Mouse (Mus musculus) liver, postnatal 0 days (tissue): ENCODE results near the gene Ralgps1.

Experiments used
- CTCF ChIP-seq: sonication (generic); IDR thresholded peaks from 2 replicates; pipeline ENCODE4 v1.5.1; 2016; ENCODE audit warnings: antibody characterized with exemption, low read depth
- EP300 ChIP-seq: IDR thresholded peaks from 2 replicates; pipeline ENCODE4 v1.6.1; 2016; ENCODE audit warnings: antibody characterized with exemption, low read depth, mild to moderate bottlenecking

DNA sequence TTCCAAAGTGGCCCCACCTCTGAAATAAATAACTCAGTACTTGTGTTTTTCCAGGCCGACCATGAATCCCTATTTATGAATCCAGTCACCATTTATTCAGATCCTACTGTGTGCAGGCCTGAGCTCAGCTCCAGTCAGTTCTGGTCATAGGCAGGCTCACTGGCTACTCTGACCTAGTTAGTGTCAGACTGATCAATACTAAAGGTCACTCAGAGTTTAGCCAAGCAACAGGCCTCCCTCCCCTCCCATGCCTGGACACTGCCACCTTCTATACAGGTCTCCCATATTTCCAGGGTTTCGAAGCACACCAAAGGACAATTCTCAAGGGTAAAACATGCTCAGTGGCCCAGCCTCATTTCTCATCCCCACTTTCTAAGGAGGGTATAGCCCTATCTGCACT is 100.7 kb downstream of the Ralgps1 start:
- TF ChIP-seq CTCF (no peak), EP300 (no peak)
